Mouse (Mus musculus) cerebellum, adult 9-10 months (tissue): ENCODE data around the gene Piwil4.
"Not testable (repeated sequence)": the region's sequence is repeated elsewhere in the genome, so short reads cannot be mapped to it uniquely, and the experiment has no call there.

Experiments
- DNase-seq: peaks from one replicate; pipeline ENCODE4 v3.0.0; 2022

The Piwil4 gene

DNA sequence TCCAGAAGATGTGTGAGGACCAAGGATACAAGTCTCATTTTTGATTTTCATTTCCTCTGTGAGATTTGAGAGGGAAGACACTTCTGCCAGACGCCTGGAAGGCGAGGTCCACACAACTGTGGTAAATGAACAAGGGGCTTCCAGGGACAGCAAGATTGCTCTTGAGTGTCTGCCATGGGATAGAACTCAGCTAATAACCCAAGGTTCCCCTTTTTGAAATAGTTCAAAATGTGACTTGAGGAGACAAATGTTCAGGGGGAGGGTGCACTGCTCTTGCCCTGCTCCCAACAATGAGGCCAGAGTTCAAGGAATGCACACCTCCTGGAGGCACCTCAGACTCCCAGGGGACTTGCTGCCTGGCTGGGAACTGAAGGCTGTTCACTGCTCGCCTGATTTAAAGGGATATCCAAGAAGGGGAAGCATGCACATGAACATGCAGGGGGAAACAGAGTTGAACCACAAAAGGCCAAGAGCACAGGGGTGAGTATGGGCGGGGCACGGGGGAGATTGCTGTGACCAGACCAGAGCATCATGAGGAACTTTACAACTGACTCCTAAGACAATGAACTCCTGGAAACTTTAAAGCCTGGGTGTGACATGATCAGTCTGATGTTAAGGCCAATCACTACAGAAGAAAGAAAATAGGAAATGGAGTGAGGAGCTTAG lies 15.6 kb downstream of the Piwil4 start:
- DNase-seq, result no peak

- DNase-seq, result no peak
Measured at GRCm38 (mm10) chr9:14721610-14722009, 18.9 kb downstream of the Piwil4 start.

DNA sequence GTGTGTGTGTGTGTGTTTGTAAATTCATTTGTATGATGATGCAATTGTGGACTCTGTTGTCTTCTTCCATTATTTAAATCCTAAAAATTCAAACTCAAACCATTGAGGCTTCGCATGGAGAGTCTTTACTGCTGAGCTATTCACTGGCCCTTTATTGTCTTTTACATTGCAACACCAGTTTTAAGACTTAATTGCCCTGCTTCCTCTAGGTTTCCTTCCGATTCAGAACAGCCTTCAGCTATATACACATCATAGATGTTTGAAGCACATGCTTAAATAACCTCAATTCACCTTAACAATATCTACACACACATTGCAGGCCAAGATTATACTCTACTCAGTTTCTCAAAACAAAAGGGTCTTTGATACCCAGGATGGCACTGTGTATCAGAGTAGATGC lies 20.1 kb downstream of the Piwil4 start:
- no peak for DNase-seq

GRCm38 (mm10) chr9:14718332-14718691 lies 22.2 kb downstream of the Piwil4 start:
- DNase-seq, result no peak

DNA sequence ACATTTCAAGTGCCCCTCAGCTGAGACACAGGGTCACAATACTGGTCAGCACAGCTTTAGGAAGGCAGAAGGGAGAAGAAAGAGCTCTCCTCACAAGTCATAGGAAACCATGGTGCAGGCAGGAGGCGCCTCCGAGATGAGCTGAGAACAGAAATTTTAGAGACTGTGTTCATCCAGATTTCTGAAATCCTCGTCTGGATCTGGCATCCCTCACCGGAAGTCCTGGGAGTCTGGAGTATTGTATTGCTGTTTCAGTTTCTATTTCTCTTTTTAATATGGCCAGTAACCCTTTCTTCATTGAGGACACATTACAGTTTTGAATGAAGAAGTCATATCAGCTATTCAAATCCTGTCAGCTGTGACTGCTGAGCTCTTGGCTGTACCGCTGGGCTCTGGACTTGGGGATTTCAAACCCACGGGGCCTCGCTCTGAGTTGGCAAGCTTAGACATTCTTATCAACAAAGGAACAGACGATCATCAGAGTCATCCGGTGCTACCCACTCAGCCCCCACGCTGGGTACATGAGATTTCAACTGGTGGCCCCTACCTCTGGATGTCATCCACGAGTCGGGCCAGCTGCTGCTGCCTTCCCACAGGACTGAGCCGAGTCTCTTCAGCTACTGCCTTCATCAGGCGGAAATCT lies 22.7 kb downstream of the Piwil4 start:
- DNase-seq, result no peak

- DNase-seq, result no peak
Measured at GRCm38 (mm10) chr9:14715258-14715657, 25.3 kb downstream of the Piwil4 start.

- DNase-seq, result no peak
Measured at GRCm38 (mm10) chr9:14710910-14711309, 29.6 kb downstream of the Piwil4 start.

DNA sequence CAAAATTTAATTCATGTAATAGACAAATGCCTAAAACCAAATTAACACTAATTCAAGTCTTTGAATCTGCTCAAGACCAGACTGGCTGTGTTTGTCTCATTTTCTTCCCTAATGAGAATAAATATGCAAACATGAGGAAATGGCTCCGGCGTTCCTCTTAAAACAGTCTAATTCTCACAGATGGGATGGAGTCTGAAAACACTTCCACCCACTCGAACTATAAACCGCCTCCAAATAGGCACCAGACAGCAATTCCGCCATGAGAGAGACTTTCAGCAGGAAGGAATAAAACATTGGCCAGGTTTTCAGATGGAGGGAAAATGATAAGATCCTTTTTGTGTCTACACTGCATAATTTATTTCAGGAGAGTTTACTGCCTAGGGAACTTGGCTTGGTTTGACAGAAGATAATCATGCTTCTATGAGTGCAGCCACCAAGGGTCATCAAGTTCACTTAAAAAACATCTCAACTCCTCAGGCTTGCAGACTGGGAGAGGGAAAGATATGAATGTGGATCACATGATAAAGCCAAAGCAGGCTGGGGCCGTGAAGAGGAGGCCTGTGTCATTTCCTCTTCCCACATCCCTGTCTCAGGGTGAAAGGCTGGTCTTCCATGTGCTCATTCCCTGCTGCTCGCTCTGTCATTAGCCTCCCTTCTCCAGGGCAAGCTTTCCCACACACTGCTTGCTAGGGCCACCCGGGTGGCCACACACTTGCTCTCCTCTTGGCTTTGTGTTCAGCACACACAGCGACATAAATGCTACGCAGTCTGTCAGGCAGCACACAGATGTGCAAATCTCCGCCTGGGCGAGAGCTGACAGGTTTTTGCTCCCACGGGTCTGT lies 35.0 kb downstream of the Piwil4 start:
- DNase-seq, result no peak

DNA sequence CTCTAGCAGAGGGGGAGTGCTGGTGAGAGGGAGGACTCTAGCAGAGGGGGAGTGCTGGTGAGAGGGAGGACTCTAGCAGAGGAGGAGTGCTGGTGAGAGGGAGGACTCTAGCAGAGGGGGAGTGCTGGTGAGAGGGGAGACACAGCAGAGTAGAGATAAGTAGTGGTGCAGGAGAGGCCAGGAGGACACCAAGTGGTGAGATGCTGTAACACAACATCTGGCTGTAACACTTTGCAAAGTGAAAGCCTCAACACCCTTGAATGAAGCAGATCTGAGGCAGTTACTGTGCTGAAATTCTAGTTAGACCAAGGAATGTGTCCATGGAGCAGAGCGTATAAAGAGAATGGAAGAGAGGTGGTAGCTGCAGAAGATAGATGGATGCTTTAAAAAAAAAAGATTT lies 39.7 kb downstream of the Piwil4 start:
- DNase-seq, result not testable (repeated sequence)

GRCm38 (mm10) chr9:14699288-14699640 lies 41.3 kb downstream of the Piwil4 start:
- no peak for DNase-seq

GRCm38 (mm10) chr9:14698582-14699287 lies 41.8 kb downstream of the Piwil4 start:
- DNase-seq, result peak; percentile 84

DNA sequence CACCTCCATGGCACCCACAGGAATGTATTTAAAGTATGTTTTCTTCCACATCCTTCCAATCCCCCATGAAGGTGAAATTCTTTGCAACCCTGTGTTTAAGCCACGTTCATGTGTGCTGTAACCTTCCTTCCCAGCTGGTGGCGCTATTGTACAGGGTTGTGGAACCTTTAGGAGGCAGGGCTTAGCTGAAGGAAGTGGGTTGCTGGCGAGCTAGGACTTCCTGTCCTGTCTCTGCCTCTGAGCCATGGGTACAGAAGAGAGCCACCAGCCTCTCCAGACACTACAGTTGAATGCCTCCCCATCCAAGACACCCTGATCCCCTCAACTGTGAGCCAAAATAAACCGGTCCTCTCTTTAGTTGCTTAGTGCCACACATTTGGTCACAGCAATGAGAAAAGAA lies 42.6 kb downstream of the Piwil4 start:
- DNase-seq, result no peak

- no peak for DNase-seq
Measured at GRCm38 (mm10) chr9:14689376-14690108, 51.0 kb downstream of the Piwil4 start.

- no peak for DNase-seq
Measured at GRCm38 (mm10) chr9:14684363-14684762, 56.2 kb downstream of the Piwil4 start.

GRCm38 (mm10) chr9:14682741-14683140 lies 57.8 kb downstream of the Piwil4 start:
- DNase-seq, result no peak

- DNase-seq, result no peak
Measured at GRCm38 (mm10) chr9:14680584-14680983, 59.9 kb downstream of the Piwil4 start.

GRCm38 (mm10) chr9:14675707-14676691 lies 64.5 kb downstream of the Piwil4 start:
- no peak for DNase-seq

DNA sequence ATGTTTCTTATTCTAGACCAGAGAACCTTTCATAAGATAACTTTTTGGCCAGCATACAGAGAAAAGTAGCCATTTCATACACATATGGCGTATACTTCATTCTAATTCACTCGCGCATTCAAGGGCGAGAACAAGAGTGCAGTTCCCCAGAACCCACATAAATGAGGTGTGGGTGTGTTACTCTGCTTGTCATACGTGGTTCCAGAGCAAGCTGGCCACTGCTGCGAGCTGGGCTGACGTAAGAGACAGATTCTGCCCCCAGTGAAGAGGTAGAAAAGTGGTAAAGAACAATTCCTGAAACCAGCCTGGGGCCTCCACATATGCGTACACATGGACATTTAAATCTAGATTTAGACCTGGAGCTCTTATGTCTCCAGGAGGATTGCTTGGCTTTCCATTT lies 66.0 kb downstream of the Piwil4 start:
- DNase-seq, result no peak

DNA sequence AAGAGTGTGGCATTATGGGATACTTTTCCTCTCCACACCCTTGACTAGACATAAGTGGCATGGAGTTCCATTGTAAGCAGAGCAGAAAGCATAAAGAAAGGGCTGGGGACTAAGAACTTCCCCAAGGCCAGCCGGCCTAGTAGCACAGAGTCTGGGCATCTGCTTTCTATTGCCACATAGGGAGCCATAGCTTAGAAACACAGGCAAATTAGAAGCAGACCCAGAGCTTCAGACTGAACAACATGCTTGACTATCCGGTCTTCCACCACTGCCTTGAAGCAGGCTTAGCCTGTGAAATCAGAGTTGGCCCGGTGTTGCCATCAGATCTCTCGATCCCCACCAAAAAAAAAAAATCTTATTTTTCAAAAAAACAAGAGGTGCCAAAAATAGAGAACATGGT lies 67.4 kb downstream of the Piwil4 start:
- no peak for DNase-seq

DNA sequence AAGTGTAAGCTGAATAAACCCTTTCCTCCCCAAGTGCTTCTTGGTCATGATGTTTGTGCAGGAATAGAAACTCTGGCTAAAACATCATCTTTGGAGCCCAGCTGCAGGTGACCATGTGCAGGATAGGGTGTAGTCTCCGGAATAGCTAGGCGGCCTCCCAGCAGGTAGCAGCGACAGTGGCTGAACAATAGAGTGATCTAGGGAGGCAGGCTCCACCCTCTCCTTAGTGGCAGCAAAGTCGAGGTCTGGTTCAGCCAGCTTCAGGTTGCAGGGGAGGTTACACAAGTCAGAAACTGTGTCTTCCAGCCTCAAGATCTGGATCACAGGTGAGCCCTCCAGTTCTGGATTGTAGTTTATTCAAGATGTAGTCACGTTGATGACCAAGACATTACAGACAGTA lies 68.6 kb downstream of the Piwil4 start:
- not testable (repeated sequence) for DNase-seq

- DNase-seq, result peak; percentile 45
Measured at GRCm38 (mm10) chr9:14668382-14668781, 72.2 kb downstream of the Piwil4 start.
